29 mouse cellular contexts compared by ENCODE assay signal in the genomic region with DNA sequence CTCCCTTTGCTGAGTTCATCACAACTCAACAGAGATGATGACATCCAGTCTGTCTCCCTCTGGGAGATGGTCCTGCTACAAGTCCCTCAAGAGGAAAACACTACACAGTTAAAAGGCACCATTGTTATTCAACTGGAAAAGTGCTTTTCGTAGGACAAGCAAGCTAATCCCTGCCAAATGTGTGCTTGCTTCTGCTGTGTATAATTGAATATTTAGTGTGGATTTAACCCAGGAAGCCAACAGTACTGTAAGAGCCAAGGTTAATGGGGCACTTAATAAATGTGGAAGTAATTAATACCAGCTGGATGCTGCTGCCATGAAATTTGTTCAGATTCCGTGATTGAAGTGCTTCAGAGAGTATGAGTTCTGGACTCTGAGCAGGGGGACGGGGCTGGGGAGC. TPM values are rescaled to one million over a fixed set of nuclear protein-coding genes. Genes with fewer than 3 reads are reported as not detected.
DNase-seq lines count a peak whose midpoint lies in the region; ATAC-seq lines count a peak whose summit lies in the region.
"Had no signal": no experiment of that assay in that cellular context is flagged by ENCODE, and none has a peak within 500 bp of the region (broad histone marks: within the 10 kb centered on the region; RNA-seq: fewer than 3 reads in every experiment).

No protein-coding gene starts in this region.

- H3K27ac ChIP-seq in hindbrain, embryonic 16.5 days (ENCODE audit: low read depth, low read length) = peak overlapping the region; percentile 29; the same call in 1 of the 2 replicates
- no peak overlapping the region for H3K27ac ChIP-seq in hindbrain, embryonic 11.5 days (ENCODE audit: low read depth, low read length)
- H3K27ac ChIP-seq in limb, embryonic 13.5 days = peak overlapping the region; percentile 55; the same call in 1 of the 2 replicates
- H3K27ac ChIP-seq in liver, embryonic 12.5 days = no peak overlapping the region
- H3K27ac ChIP-seq: embryonic facial prominence, embryonic 13.5 days; heart, embryonic 15.5 days; kidney, postnatal 0 days; left cerebral cortex, adult 2 months; macrophage had no signal

- H3K4me1 ChIP-seq in hindbrain, embryonic 16.5 days (ENCODE audit: control insufficient read depth, insufficient read depth, low read depth, low read length) = peaks cover 7% of the 10 kb centered on the region
- H3K4me1 ChIP-seq in hindbrain, embryonic 11.5 days (replicated peaks; ENCODE audit: control insufficient read depth, insufficient read depth, low read length) = peaks cover 2% of the 10 kb centered on the region; the same call in 1 of the 2 replicates
- H3K4me1 ChIP-seq in limb, embryonic 13.5 days = peaks cover 13% of the 10 kb centered on the region
- H3K4me1 ChIP-seq in liver, embryonic 12.5 days = no peaks in the 10 kb centered on the region
- H3K4me1 ChIP-seq: embryonic facial prominence, embryonic 13.5 days; heart, embryonic 15.5 days had no signal

- no peak for DNase-seq in hindbrain, embryonic 11.5 days (ENCODE audit: low spot score)
- DNase-seq in Muller cell, postnatal 12 days (ENCODE audit: inconsistent ontology term) = peak; percentile 87
- DNase-seq in brain, adult 2 months (ENCODE audit: low read depth, low spot score) = peak; percentile 13
- no peak for DNase-seq in heart, adult 11 months
- DNase-seq: adrenal gland, adult 8-10 months; cerebellum, adult 2 months; cerebellum, postnatal 25 days; heart, postnatal 36 days; kidney, adult 2 months; layer of hippocampus, adult 9-11 months; liver, postnatal 0 days; right cerebral cortex, postnatal 25 days; thymus, postnatal 25 days had no signal

- no peak overlapping the region for H3K4me2 ChIP-seq in hindbrain, embryonic 16.5 days (ENCODE audit: low read length)
- H3K4me2 ChIP-seq in hindbrain, embryonic 11.5 days (replicated peaks; ENCODE audit: low read depth, low read length) = no peak overlapping the region
- no peak overlapping the region for H3K4me2 ChIP-seq in limb, embryonic 13.5 days (replicated peaks)
- no peak overlapping the region for H3K4me2 ChIP-seq in liver, embryonic 12.5 days
- H3K4me2 ChIP-seq: embryonic facial prominence, embryonic 13.5 days; heart, embryonic 15.5 days; midbrain, embryonic 11.5 days had no signal

- no peak overlapping the region for H3K9ac ChIP-seq in hindbrain, embryonic 16.5 days (ENCODE audit: low read depth, low read length)
- no peak overlapping the region for H3K9ac ChIP-seq in hindbrain, embryonic 11.5 days (ENCODE audit: low read depth, low read length)
- no peak overlapping the region for H3K9ac ChIP-seq in limb, embryonic 13.5 days
- no peak overlapping the region for H3K9ac ChIP-seq in liver, embryonic 12.5 days
- H3K9ac ChIP-seq: embryonic facial prominence, embryonic 13.5 days; heart, embryonic 15.5 days; liver, postnatal 0 days had no signal

- no peaks in the 10 kb centered on the region for H3K36me3 ChIP-seq in hindbrain, embryonic 16.5 days (ENCODE audit: control insufficient read depth, insufficient read depth, low read length)
- no peaks in the 10 kb centered on the region for H3K36me3 ChIP-seq in hindbrain, embryonic 11.5 days (ENCODE audit: control insufficient read depth, insufficient read depth, low read length)
- H3K36me3 ChIP-seq in limb, embryonic 13.5 days = no peaks in the 10 kb centered on the region
- no peaks in the 10 kb centered on the region for H3K36me3 ChIP-seq in liver, embryonic 12.5 days
- H3K36me3 ChIP-seq: embryonic facial prominence, embryonic 13.5 days; heart, embryonic 15.5 days had no signal

- H3K9me3 ChIP-seq in hindbrain, embryonic 16.5 days (ENCODE audit: control insufficient read depth, low read length) = no peaks in the 10 kb centered on the region
- H3K9me3 ChIP-seq in hindbrain, embryonic 11.5 days (ENCODE audit: control insufficient read depth, low read length) = no peaks in the 10 kb centered on the region
- H3K9me3 ChIP-seq in limb, embryonic 13.5 days = no peaks in the 10 kb centered on the region
- H3K9me3 ChIP-seq in liver, embryonic 12.5 days (replicated peaks) = 0 out of 2 replicates have a peak, but pooled peaks cover 6% of the 10 kb centered on the region
- H3K9me3 ChIP-seq: embryonic facial prominence, embryonic 13.5 days; heart, embryonic 15.5 days had no signal

- no peaks in the 10 kb centered on the region for H3K27me3 ChIP-seq in hindbrain, embryonic 16.5 days (replicated peaks; ENCODE audit: control insufficient read depth, insufficient read depth, low read length)
- H3K27me3 ChIP-seq in hindbrain, embryonic 11.5 days (ENCODE audit: control insufficient read depth, insufficient read depth, low read length) = no peaks in the 10 kb centered on the region
- no peaks in the 10 kb centered on the region for H3K27me3 ChIP-seq in limb, embryonic 13.5 days
- H3K27me3 ChIP-seq in liver, embryonic 12.5 days (replicated peaks) = 0 out of 2 replicates have a peak, but pooled peaks cover 5% of the 10 kb centered on the region
- H3K27me3 ChIP-seq: embryonic facial prominence, embryonic 13.5 days; heart, embryonic 15.5 days had no signal

- ATAC-seq in hindbrain, embryonic 16.5 days = no peak
- no peak for ATAC-seq in hindbrain, embryonic 11.5 days (ENCODE audit: low FRiP score)
- no peak for ATAC-seq in limb, embryonic 13.5 days (ENCODE audit: low FRiP score, low read depth)
- no peak for ATAC-seq in liver, embryonic 12.5 days
- ATAC-seq: activated CD4-positive, CD25-positive, alpha-beta regulatory T cell, adult 4 months; liver, postnatal 0 days; lung, postnatal 0 days had no signal

- WGBS in hindbrain, embryonic 16.5 days = 57% methylated on average over 3 of the region's 3 CpGs
- WGBS in hindbrain, embryonic 11.5 days = 65% methylated on average over 3 of the region's 3 CpGs
- WGBS in limb, embryonic 13.5 days = 17% methylated on average over 3 of the region's 3 CpGs
- WGBS in liver, embryonic 12.5 days (ENCODE audit: insufficient replicate concordance) = 68% methylated on average over 3 of the region's 3 CpGs

- H3K4me3 ChIP-seq in hindbrain, embryonic 16.5 days (ENCODE audit: low read length) = no peak overlapping the region
- no peak overlapping the region for H3K4me3 ChIP-seq in hindbrain, embryonic 11.5 days (ENCODE audit: low read depth, low read length)
- H3K4me3 ChIP-seq in limb, embryonic 13.5 days = no peak overlapping the region
- H3K4me3 ChIP-seq in liver, embryonic 12.5 days = no peak overlapping the region
- H3K4me3 ChIP-seq: embryonic facial prominence, embryonic 13.5 days; heart, embryonic 15.5 days; left cerebral cortex, adult 2 months; myocyte had no signal

RNA-seq across cellular contexts. Expression of a gene that starts 6.8 kb away (rescaled TPM):
- polyA plus RNA-seq in hindbrain, embryonic 16.5 days (2015; fragmentation: Nextera tagmentation; extraction: Ambion mirVana) = 0.91 and 1.0 TPM in 2 replicates
- polyA plus RNA-seq in hindbrain, embryonic 11.5 days (2014; fragmentation: Nextera tagmentation; extraction: Ambion mirVana) = 1.0 TPM in 2 replicates
- 0.57 TPM in 1 of 2 replicates, not detected in the other for polyA plus RNA-seq in limb, embryonic 13.5 days (2015; fragmentation: Nextera tagmentation; extraction: Ambion mirVana)
- not detected in 2 replicates for polyA plus RNA-seq in liver, embryonic 12.5 days (2016; fragmentation: Nextera tagmentation; extraction: Ambion mirVana)
- polyA plus RNA-seq: activated CD4-positive, CD25-positive, alpha-beta regulatory T cell, adult 4 months; C2C12; heart, embryonic 15.5 days; kidney, adult 2 months; kidney, postnatal 0 days; liver, adult 2 months; liver, postnatal 0 days; macrophage; myocyte; spleen, adult 2 months; stomach, embryonic 14.5 days had no signal

RNA-seq across cellular contexts. Expression of a gene that starts 13.3 kb away (rescaled TPM):
- polyA plus RNA-seq in hindbrain, embryonic 16.5 days (2015; fragmentation: Nextera tagmentation; extraction: Ambion mirVana) = 120 and 123 TPM in 2 replicates
- 36.2 and 37.2 TPM in 2 replicates for polyA plus RNA-seq in hindbrain, embryonic 11.5 days (2014; fragmentation: Nextera tagmentation; extraction: Ambion mirVana)
- polyA plus RNA-seq in limb, embryonic 13.5 days (2015; fragmentation: Nextera tagmentation; extraction: Ambion mirVana) = 93.8 and 104 TPM in 2 replicates
- 26.6 and 28.0 TPM in 2 replicates for polyA plus RNA-seq in liver, embryonic 12.5 days (2016; fragmentation: Nextera tagmentation; extraction: Ambion mirVana)

Comparison
In these comparisons a context has a peak if more than half of its experiments do, and no peak if none do; other contexts are left out.
1. H3K27ac ChIP-seq: peak in hindbrain, embryonic 16.5 days (single experiment) and limb, embryonic 13.5 days (single experiment); none in hindbrain, embryonic 11.5 days (single experiment) and liver, embryonic 12.5 days (single experiment).
2. DNase-seq: peak in Muller cell, postnatal 12 days (single experiment) and brain, adult 2 months (single experiment); none in hindbrain, embryonic 11.5 days (single experiment) and heart, adult 11 months (single experiment).